ENCODE assay signal across 9 mouse cellular contexts in the genomic region with DNA sequence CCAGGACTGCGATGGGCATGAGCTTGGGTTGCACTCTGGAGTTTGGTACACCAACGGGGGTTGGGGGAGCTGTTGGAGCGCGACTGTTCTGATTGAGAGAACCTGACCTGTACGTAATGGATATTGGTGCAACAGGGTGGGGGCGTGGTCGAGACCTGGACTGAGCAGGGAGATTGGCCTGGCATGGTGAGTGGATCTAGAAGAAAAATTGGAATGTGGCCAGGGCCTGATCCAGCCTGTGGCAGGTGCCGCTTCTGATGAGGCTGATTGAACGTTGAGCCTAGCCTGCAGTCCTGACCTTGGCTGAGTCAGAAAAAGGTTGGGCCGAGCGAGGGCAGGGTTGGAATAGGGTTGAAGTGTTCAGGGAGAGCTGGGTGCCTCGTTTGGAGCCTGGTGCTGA. TPM values are rescaled to one million over a fixed set of nuclear protein-coding genes. Genes with fewer than 3 reads are reported as not detected.
DNase-seq lines count a peak whose midpoint lies in the region; ATAC-seq and TF ChIP-seq lines count a peak whose summit lies in the region.
"Had no signal": no experiment of that assay in that cellular context is flagged by ENCODE, and none has a peak within 500 bp of the region (broad histone marks: within the 10 kb centered on the region; RNA-seq: fewer than 3 reads in every experiment).

No protein-coding gene starts in this region.

- TF ChIP-seq RAD21 in CH12.LX (IDR thresholded peaks at IDR 0.05; ENCODE audit: low read depth, low read length) = no peak

- dilution Hi-C loops in CH12.LX (cut with MboI; ENCODE audit: extremely low pct_ligation_motif_present, extremely low pct_unique_long_range_greater_than_20kb, low sequenced_read_pairs) = no loop called here

- no peak for TF ChIP-seq CTCF in CH12.LX (conservative IDR thresholded peaks at IDR 0.05 in 1 of 2, IDR thresholded peaks at IDR 0.05 in 1 of 2; ENCODE audit: low read depth in 2 of 2, low read length in 2 of 2)
- no peak for TF ChIP-seq CTCF in lung, postnatal 0 days (IDR thresholded peaks at IDR 0.05)
- TF ChIP-seq CTCF in layer of hippocampus, adult 2 months (conservative IDR thresholded peaks at IDR 0.05) = no peak

- in situ Hi-C loops in CH12.LX (cut with MboI; ENCODE audit: low pct_ligation_motif_present, low pct_unique_long_range_greater_than_20kb, low sequenced_read_pairs) = no loop called here

- no peaks in the 10 kb centered on the region for H3K9me3 ChIP-seq in CH12.LX (replicated peaks; ENCODE audit: low read length)
- no peaks in the 10 kb centered on the region for H3K9me3 ChIP-seq in forebrain, embryonic 14.5 days (replicated peaks; ENCODE audit: control insufficient read depth, low read length)
- no peaks in the 10 kb centered on the region for H3K9me3 ChIP-seq in limb, embryonic 10.5 days (replicated peaks)
- no peaks in the 10 kb centered on the region for H3K9me3 ChIP-seq in lung, postnatal 0 days (ENCODE audit: low read length)

- DNase-seq in CH12.LX (ENCODE audit: extremely low read depth) (no peak), R1 (ENCODE audit: low read depth, low spot score) (peak; percentile 50)
- DNase-seq in forebrain, embryonic 14.5 days (ENCODE audit: low spot score) = no peak
- no peak for DNase-seq in limb, embryonic 10.5 days (ENCODE audit: low spot score)
- DNase-seq in B cell, adult 2 months = no peak
- DNase-seq in lung, postnatal 0 days (ENCODE audit: low spot score) = no peak
- DNase-seq in layer of hippocampus, adult 2 months (ENCODE audit: low spot score in 2 of 2) = no peak
- DNase-seq in urinary bladder, postnatal 4 days (ENCODE audit: low spot score in 2 of 2) = no peak

- H3K27ac ChIP-seq in CH12.LX (ENCODE audit: insufficient read depth, low read depth) = no peak overlapping the region
- H3K27ac ChIP-seq in forebrain, embryonic 14.5 days (ENCODE audit: low read depth, low read length) = no peak overlapping the region
- H3K27ac ChIP-seq in limb, embryonic 10.5 days = no peak overlapping the region
- H3K27ac ChIP-seq in lung, postnatal 0 days (ENCODE audit: low read length) = no peak overlapping the region
- H3K27ac ChIP-seq in layer of hippocampus, adult 2 months = no peak overlapping the region

- H3K4me1 ChIP-seq in CH12.LX (ENCODE audit: control insufficient read depth in 1 of 2, insufficient read depth in 2 of 2) = peaks cover 0 to 8% of the 10 kb centered on the region in 2 experiments; a peak in 3 of 4 replicates
- peaks cover 11% of the 10 kb centered on the region; the same call in 1 of the 2 replicates for H3K4me1 ChIP-seq in forebrain, embryonic 14.5 days (ENCODE audit: control insufficient read depth, insufficient read depth, low read length)
- peaks cover 17% of the 10 kb centered on the region for H3K4me1 ChIP-seq in limb, embryonic 10.5 days
- peaks cover 4% of the 10 kb centered on the region; the same call in 1 of the 2 replicates for H3K4me1 ChIP-seq in lung, postnatal 0 days (ENCODE audit: insufficient read depth, low read depth, low read length)

- no peak for TF ChIP-seq EP300 in CH12.LX (IDR thresholded peaks at IDR 0.05; ENCODE audit: low read length)
- TF ChIP-seq EP300 in lung, postnatal 0 days (IDR thresholded peaks at IDR 0.05) = no peak

- WGBS in forebrain, embryonic 14.5 days = 22% methylated on average over 12 of the region's 12 CpGs
- 23% methylated on average over 12 of the region's 12 CpGs for WGBS in limb, embryonic 10.5 days
- WGBS in lung, postnatal 0 days = 20% methylated on average over 12 of the region's 12 CpGs

- no peaks in the 10 kb centered on the region for H3K36me3 ChIP-seq in CH12.LX (replicated peaks in 1 of 2; ENCODE audit: control insufficient read depth in 1 of 2, insufficient read depth in 1 of 2, low read length in 1 of 2)
- no peaks in the 10 kb centered on the region for H3K36me3 ChIP-seq in forebrain, embryonic 14.5 days (ENCODE audit: control insufficient read depth, insufficient read depth, low read length)
- no peaks in the 10 kb centered on the region for H3K36me3 ChIP-seq in limb, embryonic 10.5 days
- H3K36me3 ChIP-seq in lung, postnatal 0 days (ENCODE audit: insufficient read depth, low read length) = no peaks in the 10 kb centered on the region

- H3K27me3 ChIP-seq in CH12.LX (replicated peaks) = peaks cover 75% of the 10 kb centered on the region
- no peaks in the 10 kb centered on the region for H3K27me3 ChIP-seq in forebrain, embryonic 14.5 days (replicated peaks; ENCODE audit: control insufficient read depth, insufficient read depth, low read length)
- peaks cover 38% of the 10 kb centered on the region for H3K27me3 ChIP-seq in limb, embryonic 10.5 days (ENCODE audit: low read depth, poor library complexity, severe bottlenecking)
- H3K27me3 ChIP-seq in lung, postnatal 0 days (replicated peaks; ENCODE audit: insufficient read depth, low read length) = no peaks in the 10 kb centered on the region

- no peak for TF ChIP-seq POLR2A in CH12.LX (IDR thresholded peaks at IDR 0.05; ENCODE audit: low read depth, low read length)

- H3K4me2 ChIP-seq in CH12.LX (ENCODE audit: insufficient read depth, low read depth, poor library complexity, severe bottlenecking) = peak overlapping the region; percentile 73; the same call in 1 of the 2 replicates
- peak overlapping the region; percentile 78 for H3K4me2 ChIP-seq in forebrain, embryonic 14.5 days (ENCODE audit: low read length)
- H3K4me2 ChIP-seq in lung, postnatal 0 days (replicated peaks; ENCODE audit: low read depth, low read length) = no peak overlapping the region

- H3K4me3 ChIP-seq in CH12.LX (replicated peaks in 1 of 3; ENCODE audit: low read depth in 2 of 3, low read length in 2 of 3, poor library complexity in 1 of 3) = no peak overlapping the region
- H3K4me3 ChIP-seq in forebrain, embryonic 14.5 days (ENCODE audit: low read depth, low read length) = peak overlapping the region; percentile 41; the same call in 1 of the 2 replicates
- H3K4me3 ChIP-seq in limb, embryonic 10.5 days = peak overlapping the region; percentile 61
- no peak overlapping the region for H3K4me3 ChIP-seq in lung, postnatal 0 days (ENCODE audit: low read depth, low read length)
- H3K4me3 ChIP-seq in layer of hippocampus, adult 2 months = no peak overlapping the region

- H3K9ac ChIP-seq in CH12.LX (ENCODE audit: insufficient read depth, low read depth) = no peak overlapping the region
- H3K9ac ChIP-seq in forebrain, embryonic 14.5 days (ENCODE audit: low read length) = no peak overlapping the region
- H3K9ac ChIP-seq in lung, postnatal 0 days (replicated peaks; ENCODE audit: low read depth) = no peak overlapping the region

- no peaks in the 10 kb centered on the region for H3K79me2 ChIP-seq in CH12.LX (replicated peaks; ENCODE audit: control insufficient read depth, extremely low read depth, insufficient read depth, poor library complexity, severe bottlenecking)

- no peak for ATAC-seq in forebrain, embryonic 14.5 days
- ATAC-seq in lung, postnatal 0 days = no peak

TF ChIP-seq in CH12.LX, 34 proteins besides CTCF, POLR2A, EP300 and RAD21:
- no peak for TF ChIP-seq TCF12 (IDR thresholded peaks at IDR 0.05; ENCODE audit: low read depth, low read length)
- no peak for TF ChIP-seq TBP (conservative IDR thresholded peaks at IDR 0.05; ENCODE audit: low read depth, low read length)
- no peak for TF ChIP-seq ZC3H11A (IDR thresholded peaks at IDR 0.05; ENCODE audit: low read depth, low read length)
- no peak for TF ChIP-seq MYC (IDR thresholded peaks at IDR 0.05; ENCODE audit: low read depth, low read length)
- TF ChIP-seq NELFE (IDR thresholded peaks at IDR 0.05; ENCODE audit: low read depth, low read length) = no peak
- no peak for TF ChIP-seq MAX (IDR thresholded peaks at IDR 0.05; ENCODE audit: low read length)
- TF ChIP-seq KAT2A (IDR thresholded peaks at IDR 0.05; ENCODE audit: insufficient replicate concordance, low read length) = no peak

RNA-seq across cellular contexts. Expression of a gene that starts 29.3 kb away (rescaled TPM):
- total RNA-seq in CH12.LX (2012; rRNA removed) = not detected in 2 replicates
- total RNA-seq in CH12.LX (2014; rRNA removed) = not detected in 2 replicates
- not detected in 2 replicates for polyA plus RNA-seq in CH12.LX (2012; ENCODE audit: insufficient read length, low read depth)
- polyA plus RNA-seq in forebrain, embryonic 14.5 days (2014; fragmentation: Nextera tagmentation; extraction: Ambion mirVana) = 23.6 and 31.1 TPM in 2 replicates
- polyA plus RNA-seq in limb, embryonic 10.5 days (2016; fragmentation: Nextera tagmentation; extraction: Ambion mirVana) = not detected in 2 replicates
- 0.05 TPM in 1 of 2 replicates, not detected in the other for polyA plus RNA-seq in lung, postnatal 0 days (2015; fragmentation: Nextera tagmentation; extraction: Ambion mirVana)
- total RNA-seq in layer of hippocampus, adult 2 months (2021) = 10 to 100 TPM; 80.9 to 81.4 TPM

RNA-seq across cellular contexts. Expression of a gene that starts 51.7 kb away (rescaled TPM):
- total RNA-seq in CH12.LX (2012; rRNA removed) (0.97 and 1.1 TPM in 2 replicates), CH12.LX (2014; rRNA removed) (1.7 and 2.6 TPM in 2 replicates)
- 3.6 and 3.8 TPM in 2 replicates for polyA plus RNA-seq in CH12.LX (2012; ENCODE audit: insufficient read length, low read depth)
- polyA plus RNA-seq in forebrain, embryonic 14.5 days (2014; fragmentation: Nextera tagmentation; extraction: Ambion mirVana) = 6.6 and 8.1 TPM in 2 replicates
- polyA plus RNA-seq in limb, embryonic 10.5 days (2016; fragmentation: Nextera tagmentation; extraction: Ambion mirVana) = 34.0 and 34.8 TPM in 2 replicates
- polyA plus RNA-seq in lung, postnatal 0 days (2015; fragmentation: Nextera tagmentation; extraction: Ambion mirVana) = 198 and 248 TPM in 2 replicates
- 10 to 100 TPM; 15.4 to 16.8 TPM for total RNA-seq in layer of hippocampus, adult 2 months (2021)

RNA-seq across cellular contexts. Expression of a gene that starts 57.7 kb away (rescaled TPM):
- 152 and 163 TPM in 2 replicates for total RNA-seq in CH12.LX (2012; rRNA removed)
- total RNA-seq in CH12.LX (2014; rRNA removed) = 119 and 133 TPM in 2 replicates
- polyA plus RNA-seq in CH12.LX (2012; ENCODE audit: insufficient read length, low read depth) = 489 and 569 TPM in 2 replicates
- 590 and 591 TPM in 2 replicates for polyA plus RNA-seq in forebrain, embryonic 14.5 days (2014; fragmentation: Nextera tagmentation; extraction: Ambion mirVana)
- 600 and 631 TPM in 2 replicates for polyA plus RNA-seq in limb, embryonic 10.5 days (2016; fragmentation: Nextera tagmentation; extraction: Ambion mirVana)
- 281 and 302 TPM in 2 replicates for polyA plus RNA-seq in lung, postnatal 0 days (2015; fragmentation: Nextera tagmentation; extraction: Ambion mirVana)
- 100 to 1,000 TPM; 382 to 388 TPM for total RNA-seq in layer of hippocampus, adult 2 months (2021)

RNA-seq across cellular contexts. Expression of a gene that starts 57.8 kb away (rescaled TPM):
- total RNA-seq in CH12.LX (2012; rRNA removed) (not detected in 2 replicates), CH12.LX (2014; rRNA removed) (not detected in 2 replicates)
- not detected in 2 replicates for polyA plus RNA-seq in CH12.LX (2012; ENCODE audit: insufficient read length, low read depth)
- 0.52 TPM in 1 of 2 replicates, not detected in the other for polyA plus RNA-seq in forebrain, embryonic 14.5 days (2014; fragmentation: Nextera tagmentation; extraction: Ambion mirVana)
- not detected in 2 replicates for polyA plus RNA-seq in limb, embryonic 10.5 days (2016; fragmentation: Nextera tagmentation; extraction: Ambion mirVana)
- 1.7 TPM in 2 replicates for polyA plus RNA-seq in lung, postnatal 0 days (2015; fragmentation: Nextera tagmentation; extraction: Ambion mirVana)
- not detected for total RNA-seq in layer of hippocampus, adult 2 months (2021)
- polyA plus RNA-seq: spleen, adult 2 months had no signal

Comparison
In these comparisons a context has a peak if more than half of its experiments do, and no peak if none do; other contexts are left out.
1. H3K4me3 ChIP-seq: peak in forebrain, embryonic 14.5 days (single experiment) and limb, embryonic 10.5 days (single experiment); none in CH12.LX (0 of 3), lung, postnatal 0 days (single experiment) and layer of hippocampus, adult 2 months (single experiment).
2. RNA of a gene that starts 29.3 kb away (polyA plus RNA-seq): 23.6 to 31.1 TPM in forebrain, embryonic 14.5 days; not detected in limb, embryonic 10.5 days, not detected in CH12.LX and 0.05 TPM in lung, postnatal 0 days; every median in the first group is over 10 times any median in the second.